In the genomic region with DNA sequence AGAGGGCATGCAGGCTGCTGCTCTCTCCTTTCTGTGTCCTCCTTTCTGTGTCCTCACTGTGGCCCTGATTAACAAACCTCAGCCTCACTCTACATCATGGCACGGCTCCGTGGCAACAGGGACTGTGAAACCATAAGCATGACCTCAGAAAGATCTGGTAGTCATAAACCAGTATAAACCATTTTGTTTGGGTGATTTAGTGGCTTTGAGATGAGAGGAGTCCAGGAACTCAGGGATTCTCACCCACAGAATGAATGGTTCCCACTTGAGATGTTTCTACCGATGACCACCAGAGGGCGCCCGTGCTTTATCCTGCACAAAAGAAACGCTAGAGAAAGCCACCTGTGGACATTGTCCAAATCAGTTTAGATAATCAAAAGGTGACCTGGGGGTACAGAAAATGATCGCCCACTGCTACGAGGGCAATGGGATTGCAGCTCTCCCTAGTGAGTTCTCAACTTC, we compare ENCODE assay signal across 8 mouse cellular contexts. TPM values are rescaled to one million over a fixed set of nuclear protein-coding genes. Genes with fewer than 3 reads are reported as not detected.
A peak's percentile ranks its signal among the peaks of the same experiment; 100 is the strongest.
DNase-seq lines count a peak whose midpoint lies in the region; ATAC-seq and TF ChIP-seq lines count a peak whose summit lies in the region.

No protein-coding gene starts in this region.

- H3K9me3 ChIP-seq in intestine, embryonic 14.5 days (ENCODE audit: control insufficient read depth, low read length) = no peaks in the 10 kb centered on the region
- H3K9me3 ChIP-seq in intestine, embryonic 16.5 days (ENCODE audit: control insufficient read depth, low read length) = no peaks in the 10 kb centered on the region
- H3K9me3 ChIP-seq in forebrain, embryonic 11.5 days (ENCODE audit: control insufficient read depth, low read length) = no peaks in the 10 kb centered on the region
- H3K9me3 ChIP-seq in midbrain, postnatal 0 days (ENCODE audit: low read length) = no peaks in the 10 kb centered on the region

- no peak overlapping the region for H3K4me2 ChIP-seq in intestine, embryonic 14.5 days (ENCODE audit: low read length)
- H3K4me2 ChIP-seq in intestine, embryonic 16.5 days (ENCODE audit: low read depth, low read length) = no peak overlapping the region
- no peak overlapping the region for H3K4me2 ChIP-seq in forebrain, embryonic 11.5 days (ENCODE audit: low read depth, low read length, severe bottlenecking)
- H3K4me2 ChIP-seq in midbrain, postnatal 0 days (ENCODE audit: low read depth, low read length, poor library complexity, severe bottlenecking) = no peak overlapping the region

- H3K27me3 ChIP-seq in intestine, embryonic 14.5 days (replicated peaks; ENCODE audit: control insufficient read depth, insufficient read depth, low read length) = no peaks in the 10 kb centered on the region
- H3K27me3 ChIP-seq in intestine, embryonic 16.5 days (replicated peaks; ENCODE audit: control insufficient read depth, insufficient read depth, low read length) = no peaks in the 10 kb centered on the region
- H3K27me3 ChIP-seq in forebrain, embryonic 11.5 days (ENCODE audit: control insufficient read depth, insufficient read depth, low read length) = no peaks in the 10 kb centered on the region
- no peaks in the 10 kb centered on the region for H3K27me3 ChIP-seq in midbrain, postnatal 0 days (ENCODE audit: insufficient read depth, low read length)

- 9% methylated on average over 8 of the region's 8 CpGs for WGBS in intestine, embryonic 14.5 days
- WGBS in intestine, embryonic 16.5 days = 11% methylated on average over 8 of the region's 8 CpGs
- 16% methylated on average over 8 of the region's 8 CpGs for WGBS in forebrain, embryonic 11.5 days
- 18% methylated on average over 8 of the region's 8 CpGs for WGBS in midbrain, postnatal 0 days

- H3K27ac ChIP-seq in intestine, embryonic 14.5 days (ENCODE audit: low read depth) = no peak overlapping the region
- no peak overlapping the region for H3K27ac ChIP-seq in intestine, embryonic 16.5 days (ENCODE audit: low read length)
- H3K27ac ChIP-seq in forebrain, embryonic 11.5 days (ENCODE audit: low read depth, low read length) = no peak overlapping the region
- H3K27ac ChIP-seq in midbrain, postnatal 0 days (ENCODE audit: low read depth, low read length) = no peak overlapping the region

- no peak overlapping the region for H3K4me3 ChIP-seq in intestine, embryonic 14.5 days (ENCODE audit: low read depth, low read length)
- no peak overlapping the region for H3K4me3 ChIP-seq in intestine, embryonic 16.5 days (ENCODE audit: low read length)
- H3K4me3 ChIP-seq in forebrain, embryonic 11.5 days (ENCODE audit: low read depth, low read length) = no peak overlapping the region
- no peak overlapping the region for H3K4me3 ChIP-seq in midbrain, postnatal 0 days (ENCODE audit: low read depth, low read length)

- 0 out of 2 replicates have a peak, but pooled peaks have one; percentile 32 for ATAC-seq in intestine, embryonic 14.5 days (replicated peaks; ENCODE audit: low FRiP score, low TSS enrichment, low read depth)
- no peak for ATAC-seq in intestine, embryonic 16.5 days
- ATAC-seq in forebrain, embryonic 11.5 days (replicated peaks; ENCODE audit: low FRiP score) = no peak; the same call in 1 of the 2 replicates
- 0 out of 2 replicates have a peak, but pooled peaks have one; percentile 38 for ATAC-seq in midbrain, postnatal 0 days (ENCODE audit: low FRiP score)

- no peaks in the 10 kb centered on the region for H3K36me3 ChIP-seq in intestine, embryonic 14.5 days (ENCODE audit: control insufficient read depth, insufficient read depth, low read length)
- H3K36me3 ChIP-seq in intestine, embryonic 16.5 days (ENCODE audit: control insufficient read depth, insufficient read depth, low read length) = no peaks in the 10 kb centered on the region
- no peaks in the 10 kb centered on the region for H3K36me3 ChIP-seq in forebrain, embryonic 11.5 days (ENCODE audit: control insufficient read depth, insufficient read depth, low read length)
- no peaks in the 10 kb centered on the region for H3K36me3 ChIP-seq in midbrain, postnatal 0 days (ENCODE audit: insufficient read depth, low read length)

- DNase-seq in intestine, embryonic 14.5 days (ENCODE audit: low spot score) = peak; percentile 87
- peak; percentile 73 for DNase-seq in brain, embryonic 14.5 days (ENCODE audit: low read depth)
- peak; percentile 79 for DNase-seq in forebrain, embryonic 11.5 days (ENCODE audit: low spot score)
- DNase-seq in induced T-regulatory cell, adult 2 months (ENCODE audit: low read depth) = peak; percentile 43
- peak; percentile 54 for DNase-seq in left cerebral cortex, postnatal 25 days (ENCODE audit: low spot score in 2 of 2)
- DNase-seq in midbrain, postnatal 0 days (ENCODE audit: low spot score) = peak; percentile 75
- peak; percentile 23 for DNase-seq in thymus, postnatal 14 days

- H3K9ac ChIP-seq in intestine, embryonic 14.5 days (ENCODE audit: low read length) = no peak overlapping the region
- no peak overlapping the region for H3K9ac ChIP-seq in intestine, embryonic 16.5 days (ENCODE audit: low read depth, low read length)
- no peak overlapping the region for H3K9ac ChIP-seq in forebrain, embryonic 11.5 days (ENCODE audit: low read length)
- H3K9ac ChIP-seq in midbrain, postnatal 0 days (replicated peaks; ENCODE audit: low read length, poor library complexity, severe bottlenecking) = no peak overlapping the region

- intact Hi-C loops in left cerebral cortex, postnatal 25 days (cut with DNase I) = no loop called here

- H3K4me1 ChIP-seq in intestine, embryonic 14.5 days (replicated peaks; ENCODE audit: control insufficient read depth, insufficient read depth, low read length) = no peaks in the 10 kb centered on the region
- H3K4me1 ChIP-seq in intestine, embryonic 16.5 days (ENCODE audit: control insufficient read depth, insufficient read depth, low read length) = no peaks in the 10 kb centered on the region
- H3K4me1 ChIP-seq in forebrain, embryonic 11.5 days (replicated peaks; ENCODE audit: control insufficient read depth, insufficient read depth, low read length) = no peaks in the 10 kb centered on the region
- H3K4me1 ChIP-seq in midbrain, postnatal 0 days (ENCODE audit: insufficient read depth, low read length) = no peaks in the 10 kb centered on the region

- TF ChIP-seq POLR2A in brain, embryonic 14.5 days (IDR thresholded peaks at IDR 0.05; ENCODE audit: borderline replicate concordance, extremely low read depth, insufficient read depth, insufficient read length, poor library complexity, severe bottlenecking) = no peak

- TF ChIP-seq CTCF in brain, embryonic 14.5 days (IDR thresholded peaks at IDR 0.05; ENCODE audit: borderline replicate concordance, extremely low read depth, insufficient read depth, insufficient read length) = peak; percentile 79
- TF ChIP-seq CTCF in midbrain, postnatal 0 days (IDR thresholded peaks at IDR 0.05) = peak; percentile 94

RNA-seq across cellular contexts. Expression of a gene that starts 42.4 kb away (rescaled TPM):
- polyA plus RNA-seq in intestine, embryonic 14.5 days (2014; fragmentation: Nextera tagmentation; extraction: Ambion mirVana) = 4.9 and 5.1 TPM in 2 replicates
- 10.4 and 11.0 TPM in 2 replicates for polyA plus RNA-seq in intestine, embryonic 16.5 days (2015; fragmentation: Nextera tagmentation; extraction: Ambion mirVana)
- 0.03 TPM in 1 of 2 replicates, not detected in the other for polyA plus RNA-seq in brain, embryonic 14.5 days (2012; rRNA removed)
- 0.13 and 0.23 TPM in 2 replicates for polyA plus RNA-seq in forebrain, embryonic 11.5 days (2014; fragmentation: Nextera tagmentation; extraction: Ambion mirVana)
- total RNA-seq in left cerebral cortex, postnatal 25 days (2021) = not detected
- total RNA-seq in midbrain, postnatal 0 days (2014; rRNA removed) = not detected in 2 replicates
- polyA plus RNA-seq in midbrain, postnatal 0 days (2015; fragmentation: Nextera tagmentation; extraction: Ambion mirVana) = 0.22 and 0.31 TPM in 2 replicates

Comparison
In these comparisons a context has a peak if more than half of its experiments do, and no peak if none do; other contexts are left out.
1. ATAC-seq: peak in intestine, embryonic 14.5 days (single experiment) and midbrain, postnatal 0 days (single experiment); none in intestine, embryonic 16.5 days (single experiment) and forebrain, embryonic 11.5 days (single experiment).
2. DNase-seq: peak in every context shown above with its lines; median percentile 87 in intestine, embryonic 14.5 days; 79 in forebrain, embryonic 11.5 days; 75 in midbrain, postnatal 0 days; 73 in brain, embryonic 14.5 days; 54 in left cerebral cortex, postnatal 25 days; 43 in induced T-regulatory cell, adult 2 months; 23 in thymus, postnatal 14 days.